Mouse (Mus musculus): Measurements from ENCODE around the gene Vmn1r1.
"Not testable (repeated sequence)": the region's sequence is repeated elsewhere in the genome, so short reads cannot be mapped to it uniquely, and the experiment has no call there.

Vmn1r1 gene

DNA sequence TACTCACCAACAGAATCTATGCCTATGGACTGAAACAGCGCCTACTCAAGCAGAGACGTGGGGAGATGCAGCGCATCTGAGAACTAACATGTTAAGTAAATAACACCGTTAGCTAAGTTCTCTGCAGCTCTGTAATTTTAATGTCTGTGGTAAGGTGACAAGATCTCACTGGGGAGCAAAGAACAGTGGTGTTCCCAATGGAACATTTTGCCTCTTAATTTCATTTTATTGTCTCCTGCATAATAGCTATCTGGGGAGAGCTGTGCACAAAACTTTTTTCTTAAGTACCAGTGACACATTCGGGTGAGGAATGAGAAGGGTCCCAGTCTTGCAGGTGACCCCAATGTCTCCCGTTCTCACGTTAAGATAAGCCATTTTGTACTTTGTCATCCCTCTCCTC lies at the start of gene Vmn1r1:
Gene Vmn1r1, minus strand, starts transcription at position 101 of the 400 bp plus-strand sequence.
- no peak for DNase-seq (ENCODE audit: low spot score)

DNA sequence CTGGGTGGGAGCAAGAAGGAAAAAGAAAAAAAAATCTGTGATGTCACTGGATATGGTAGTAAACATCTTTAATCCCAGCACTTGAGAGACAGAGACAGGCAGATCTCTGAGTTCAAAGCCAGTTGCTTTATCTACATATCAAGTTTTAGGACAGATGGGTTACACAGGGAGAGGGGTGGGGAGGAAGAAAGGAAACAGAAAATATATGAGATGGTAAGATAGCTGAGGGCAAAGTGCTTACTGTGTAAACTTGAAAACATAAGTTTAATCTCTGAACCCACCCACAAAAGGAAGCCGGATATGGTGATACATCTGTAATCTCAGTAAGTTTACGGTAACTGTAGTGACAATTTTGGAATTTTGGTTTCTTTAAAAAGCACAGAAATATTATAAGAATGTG lies 46.0 kb upstream of the Vmn1r1 start:
- DNase-seq (ENCODE audit: low spot score), result no peak

GRCm38 (mm10) chr1:182192581-182192980 lies 28.3 kb upstream of the Vmn1r1 start:
- no peak for DNase-seq (ENCODE audit: low spot score)

- peak; percentile 73 for DNase-seq (ENCODE audit: low spot score)
Observed at GRCm38 (mm10) chr1:182191816-182192545, 27.7 kb upstream of the Vmn1r1 start.

DNA sequence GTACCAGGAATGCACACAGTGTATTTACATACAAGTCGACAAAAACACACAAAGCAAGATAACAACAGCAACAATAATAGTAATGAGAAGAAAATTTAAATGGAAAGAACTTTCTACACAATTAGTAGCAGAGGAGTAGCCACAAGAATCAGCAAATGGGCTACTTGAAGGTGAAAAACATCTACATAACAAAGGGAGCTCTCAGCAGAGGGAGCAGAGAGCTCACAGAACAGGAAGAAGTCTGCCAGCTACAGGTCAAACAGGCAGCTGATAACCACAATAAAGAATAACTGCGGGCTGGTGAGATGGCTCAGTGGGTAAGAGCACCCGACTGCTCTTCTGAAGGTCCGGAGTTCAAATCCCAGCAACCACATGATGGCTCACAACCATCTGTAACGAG lies 26.9 kb upstream of the Vmn1r1 start:
- DNase-seq (ENCODE audit: low spot score), result peak; percentile 20

- peak; percentile 53 for DNase-seq (ENCODE audit: low spot score)
Observed at GRCm38 (mm10) chr1:182189669-182190440, 25.6 kb upstream of the Vmn1r1 start.

DNA sequence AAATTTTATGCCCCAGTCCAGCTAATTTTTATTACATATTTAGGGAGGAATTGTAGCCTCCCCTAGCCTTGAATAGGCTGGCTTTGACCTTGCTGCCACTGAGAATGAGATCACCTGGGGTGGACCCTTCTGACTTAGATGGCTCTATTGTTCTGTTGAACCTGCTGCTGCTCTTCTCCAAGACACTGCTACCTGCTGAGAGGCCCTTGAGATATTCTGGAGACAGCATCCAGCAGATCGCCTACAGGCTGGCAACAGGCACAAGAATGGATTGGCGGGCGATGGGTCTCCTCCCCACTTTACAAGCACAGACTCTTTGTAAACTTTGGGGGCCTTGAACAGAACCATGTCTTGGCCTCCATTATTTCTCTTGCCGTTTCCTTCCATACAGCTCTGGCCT lies 18.2 kb upstream of the Vmn1r1 start:
- not testable (repeated sequence) for DNase-seq (ENCODE audit: low spot score)

DNA sequence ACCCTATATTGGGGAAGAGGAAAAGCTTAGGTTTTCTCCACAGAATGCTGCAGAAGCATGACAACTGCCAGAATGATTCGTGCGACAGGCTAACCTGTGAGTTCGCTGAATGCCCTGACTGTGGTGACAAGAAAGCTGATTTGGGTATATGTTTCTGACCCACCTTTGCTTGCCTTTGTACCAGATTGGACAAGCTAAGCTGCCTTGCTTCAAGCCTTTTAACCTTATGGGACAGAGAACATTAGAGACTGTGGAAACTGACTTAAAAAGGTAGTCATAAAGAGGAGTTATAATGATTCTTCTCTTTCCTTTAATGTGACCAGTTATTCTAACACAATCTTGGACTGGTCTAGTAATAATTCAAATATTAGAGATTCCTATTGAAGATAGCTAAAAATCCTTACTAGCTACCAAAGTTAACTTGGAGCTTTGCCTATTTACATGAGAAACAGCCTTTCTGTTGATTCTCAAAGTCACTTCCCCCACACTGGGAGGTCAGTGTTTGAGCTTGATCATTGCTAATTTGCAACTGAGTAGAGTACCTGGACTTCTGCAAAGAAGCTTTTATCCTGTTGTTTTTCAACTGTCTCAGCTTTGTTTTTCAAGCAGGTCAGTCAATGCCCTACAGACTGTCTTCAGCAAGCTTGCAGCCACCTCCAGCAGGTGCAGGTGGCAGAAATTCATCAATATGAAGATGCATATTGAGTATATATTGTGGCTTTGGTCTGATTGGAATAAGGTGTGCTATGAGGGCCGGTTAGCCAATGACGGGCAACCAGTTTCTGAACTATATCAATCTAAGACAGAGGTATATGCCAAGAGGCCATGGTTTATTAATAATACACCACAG lies 17.4 kb upstream of the Vmn1r1 start:
- DNase-seq (ENCODE audit: low spot score), result no peak

- DNase-seq (ENCODE audit: low spot score), result not testable (repeated sequence)
Observed at GRCm38 (mm10) chr1:182176985-182177384, 12.7 kb upstream of the Vmn1r1 start.

- not testable (repeated sequence) for DNase-seq (ENCODE audit: low spot score)
Observed at GRCm38 (mm10) chr1:182170206-182170605, 5.9 kb upstream of the Vmn1r1 start.

- DNase-seq (ENCODE audit: low spot score), result no peak
Observed at GRCm38 (mm10) chr1:182162951-182163350, 1.3 kb downstream of the Vmn1r1 start.

GRCm38 (mm10) chr1:182159575-182159974 lies 4.7 kb downstream of the Vmn1r1 start:
- no peak for DNase-seq (ENCODE audit: low spot score)

DNA sequence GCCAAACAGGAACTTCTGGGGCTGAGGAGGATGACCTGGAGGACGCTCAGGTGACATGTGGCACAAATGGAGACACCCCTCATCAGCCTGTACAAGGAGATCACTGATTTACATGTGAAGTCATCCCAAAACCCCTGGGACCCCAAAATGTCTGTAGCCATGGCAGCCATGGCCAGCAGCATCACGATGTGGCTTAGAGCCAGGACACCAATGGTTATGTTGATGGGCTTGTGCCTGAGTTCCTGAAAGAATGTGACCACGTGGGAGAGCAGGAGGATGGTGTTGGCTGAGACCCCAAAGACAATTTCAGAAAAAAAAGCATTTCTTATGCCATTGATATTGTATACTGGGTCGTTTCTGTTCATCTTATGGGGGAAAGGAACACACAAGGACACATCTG lies 6.6 kb downstream of the Vmn1r1 start:
- no peak for DNase-seq (ENCODE audit: low spot score)

- DNase-seq (ENCODE audit: low spot score), result no peak
Observed at GRCm38 (mm10) chr1:182149966-182150365, 14.3 kb downstream of the Vmn1r1 start.

DNA sequence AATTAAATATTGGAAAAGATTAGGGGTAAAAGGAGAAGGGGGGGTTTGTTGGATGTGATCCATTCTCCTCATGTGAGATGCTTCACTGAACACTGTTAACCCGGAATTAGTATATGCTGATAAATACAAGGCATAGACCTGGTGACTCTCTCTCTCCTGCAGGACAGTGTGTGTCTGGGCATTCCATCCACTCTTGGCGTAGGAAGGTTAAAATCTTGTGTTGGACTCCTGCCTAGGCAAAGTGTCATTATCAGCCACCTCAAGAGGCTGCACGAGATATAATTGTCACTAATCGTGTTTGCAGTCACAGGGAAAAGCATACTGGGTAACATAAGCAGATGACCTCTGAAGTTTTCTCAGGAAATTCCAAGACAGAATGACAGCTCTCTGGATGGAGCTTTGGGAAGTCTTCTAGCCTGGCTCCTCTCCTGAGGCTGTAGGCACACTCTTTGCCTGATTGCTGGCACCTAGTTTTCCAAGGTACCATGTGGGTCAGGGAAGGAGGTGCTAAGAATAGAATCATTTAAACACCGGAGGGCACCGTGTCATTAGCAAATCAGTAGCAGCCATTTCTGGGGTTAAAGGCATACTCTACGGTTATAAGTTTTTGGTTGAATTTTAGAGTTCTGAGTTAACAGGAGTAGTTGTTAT lies 15.3 kb downstream of the Vmn1r1 start:
- DNase-seq (ENCODE audit: low spot score), result no peak

- peak; percentile 18 for DNase-seq (ENCODE audit: low spot score)
Observed at GRCm38 (mm10) chr1:182145546-182145945, 18.7 kb downstream of the Vmn1r1 start.

- DNase-seq (ENCODE audit: low spot score), result no peak
Observed at GRCm38 (mm10) chr1:182143288-182143687, 21.0 kb downstream of the Vmn1r1 start.

DNA sequence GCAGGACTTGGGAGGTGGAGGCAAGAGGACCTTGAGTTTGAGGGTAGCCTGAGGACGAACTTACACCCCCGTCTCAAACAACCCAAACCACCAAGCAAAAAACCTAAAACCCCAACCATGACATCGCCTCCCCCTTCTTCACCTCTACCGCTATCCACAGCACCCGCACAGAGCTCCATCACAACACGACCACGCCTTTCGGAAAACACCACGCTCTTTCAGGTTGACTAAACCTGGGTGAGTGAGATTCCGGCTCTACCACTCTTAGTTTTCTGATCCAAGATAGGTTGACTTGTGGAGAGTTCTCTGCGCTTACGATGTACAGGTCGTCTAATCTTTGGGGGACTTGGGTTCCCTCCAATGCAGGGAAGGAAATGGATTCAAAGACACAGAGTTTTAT lies 21.6 kb downstream of the Vmn1r1 start:
- DNase-seq (ENCODE audit: low spot score), result no peak

GRCm38 (mm10) chr1:182140370-182140769 lies 23.9 kb downstream of the Vmn1r1 start:
- DNase-seq (ENCODE audit: low spot score), result peak; percentile 51

GRCm38 (mm10) chr1:182139937-182140336 lies 24.3 kb downstream of the Vmn1r1 start:
- DNase-seq (ENCODE audit: low spot score), result peak; percentile 13

DNA sequence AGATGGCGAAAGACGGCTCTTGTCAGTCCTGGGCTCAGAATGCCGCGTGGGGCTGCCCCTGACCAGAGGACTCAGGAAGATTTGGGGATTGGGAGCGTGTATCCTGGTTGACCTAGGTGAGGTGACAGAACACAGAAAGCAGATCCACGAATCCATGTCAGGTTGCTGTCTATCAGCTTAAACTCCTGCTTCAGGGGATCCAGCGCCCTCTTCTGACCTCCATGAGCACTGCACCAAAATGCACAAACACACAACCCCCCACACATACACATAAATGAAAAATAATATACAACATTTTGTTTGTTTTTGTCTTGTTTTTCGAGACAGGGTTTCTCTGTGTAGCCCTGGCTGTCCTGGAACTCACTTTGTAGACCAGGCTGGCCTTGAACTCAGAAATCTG lies 26.1 kb downstream of the Vmn1r1 start:
- no peak for DNase-seq (ENCODE audit: low spot score)
